Mouse (Mus musculus) hindbrain, postnatal 0 days (tissue): Measurements from ENCODE around the gene Rassf3. TPM values are rescaled to one million over a fixed set of nuclear protein-coding genes. Genes with fewer than 3 reads are reported as not detected.

Experiments used
- ATAC-seq: fragments of 200-750 bp; cut with Nextera tagmentation; 2 replicates; pipeline ENCODE4 v1.8.0; 2017; ENCODE audit warnings: mild to moderate bottlenecking, moderate TSS enrichment, moderate library complexity
- DNase-seq: peaks from one replicate; pipeline ENCODE4 v3.0.0-alpha.2; 2015; ENCODE audit warnings: low spot score
- H3K27ac ChIP-seq: fragments of 300-500 bp; sonication (generic); 2 replicates; pipeline ENCODE4 v1.5.1; 2014; ENCODE audit warnings: mild to moderate bottlenecking
- H3K27me3 ChIP-seq: fragments of 300-500 bp; sonication (generic); 2 replicates; pipeline ENCODE4 v1.6.1; 2014; ENCODE audit warnings: low read length, mixed read lengths; ENCODE audit not compliant: insufficient read depth
- H3K36me3 ChIP-seq: fragments of 300-500 bp; sonication (generic); 2 replicates; pipeline ENCODE4 v1.6.1; 2014; ENCODE audit warnings: low read length, mixed read lengths; ENCODE audit not compliant: insufficient read depth
- H3K4me1 ChIP-seq: fragments of 300-500 bp; sonication (generic); 2 replicates; pipeline ENCODE4 v1.6.1; 2014; ENCODE audit warnings: antibody characterized with exemption, low read length, mixed read lengths; ENCODE audit not compliant: insufficient read depth
- H3K4me2 ChIP-seq: fragments of 300-500 bp; sonication (generic); 2 replicates; pipeline ENCODE4 v1.6.1; 2014; ENCODE audit warnings: low read depth, mild to moderate bottlenecking, low read length, moderate library complexity, mixed read lengths
- H3K4me3 ChIP-seq: fragments of 300-500 bp; sonication (generic); 2 replicates; pipeline ENCODE4 v1.5.1; 2014; ENCODE audit warnings: low read length
- H3K9ac ChIP-seq: fragments of 300-500 bp; sonication (generic); replicated peaks from 2 replicates; pipeline ENCODE4 v1.6.1; 2014; ENCODE audit warnings: mild to moderate bottlenecking, low read length, moderate library complexity, mixed read lengths
- H3K9me3 ChIP-seq: fragments of 300-500 bp; sonication (generic); 2 replicates; pipeline ENCODE4 v1.6.1; 2016; ENCODE audit warnings: low read length, mixed read lengths
- CTCF ChIP-seq: IDR thresholded peaks from 2 replicates; pipeline ENCODE4 v1.5.1; 2016; ENCODE audit warnings: antibody characterized with exemption, control low read depth, low read depth
- WGBS: fragments of 180-500 bp; shearing (Covaris S2); extraction: QIAGEN DNeasy Blood & Tissue Kit; methylation state at CpG from one replicate; pipeline ENCODE4 v1.1.7; 2014; 5-methylcytosine and 5-hydroxymethylcytosine counted together
- polyA plus RNA-seq: library from polyadenylated mRNA; unstranded; fragments of >200 nt; fragmentation: Nextera tagmentation; extraction: Ambion mirVana; gene quantifications from 2 replicates; pipeline ENCODE4 v1.2.1, GENCODE M21; 2015
- total RNA-seq: library from RNA; depleted of rRNA; stranded (reverse); fragments of >200 nt; gene quantifications from 2 replicates; pipeline ENCODE4 v1.2.3, GENCODE M21; 2014; rRNA removed

Gene Rassf3
- total and polyA plus RNA-seq, 2 experiments from 2014 or later = 6.0 to 7.4 TPM

DNA sequence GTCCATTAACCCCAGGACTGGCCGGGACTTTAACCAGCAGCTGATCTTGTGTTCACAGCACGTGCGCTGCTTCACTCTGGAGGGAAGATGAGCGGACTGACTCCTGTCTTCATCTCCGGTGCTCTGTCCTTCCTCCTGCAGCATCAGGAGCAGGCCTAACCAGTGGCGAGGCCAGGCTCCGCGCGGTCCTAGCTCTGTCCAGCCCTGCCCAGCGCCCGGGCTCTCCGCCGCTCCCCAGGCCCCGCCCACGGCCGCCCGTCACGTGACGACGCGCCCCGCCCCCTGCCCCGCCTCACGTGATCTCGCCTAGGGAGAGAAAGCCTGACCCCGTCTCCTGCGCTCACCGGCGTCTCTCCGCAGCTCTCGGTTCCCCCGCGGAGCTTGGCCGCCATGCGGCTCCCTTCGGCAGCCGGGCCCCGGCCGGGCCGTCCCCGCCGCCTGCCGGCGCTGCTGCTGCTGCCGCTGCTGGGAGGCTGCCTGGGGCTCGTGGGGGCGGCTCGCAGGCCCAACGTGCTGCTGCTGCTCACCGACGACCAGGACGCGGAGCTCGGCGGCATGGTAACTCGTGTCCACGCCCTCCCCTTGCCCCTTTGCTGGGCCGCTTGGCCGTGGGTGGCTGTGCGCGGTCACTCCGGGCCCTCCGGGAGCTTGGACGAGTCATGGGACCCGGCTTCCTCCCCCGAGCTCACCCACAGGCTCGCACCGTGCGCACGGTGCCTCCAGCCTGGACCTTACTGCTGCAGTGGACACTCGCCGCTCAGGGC is 111.2 kb downstream of the Rassf3 start, which contains the start of gene Gns:
Gns (plus strand) TSS at position 290 of the 764 bp plus-strand sequence.
- no peaks in the 10 kb centered on the region for H3K9me3 ChIP-seq

DNA sequence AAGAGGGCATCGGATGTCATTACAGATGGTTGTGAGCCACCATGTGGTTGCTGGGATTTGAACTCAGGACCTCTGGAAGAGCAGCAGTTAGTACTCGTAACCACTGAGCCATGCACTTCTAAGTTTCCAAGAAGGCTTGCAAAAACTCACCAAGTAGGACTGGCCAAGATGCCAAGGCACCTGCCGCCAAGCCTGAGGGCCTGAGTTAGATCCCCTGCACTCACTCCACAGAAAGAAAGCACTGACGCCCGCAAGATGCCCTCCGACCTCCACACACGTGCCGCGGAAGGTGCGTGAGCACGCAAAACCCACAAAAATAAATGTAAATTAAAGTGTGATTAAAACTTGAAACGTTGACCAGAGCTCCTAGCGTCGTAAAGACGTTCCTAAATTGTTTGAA is 111.8 kb downstream of the Rassf3 start:
- Histone ChIP-seq H3K27ac (peak overlapping the region; percentile 77; the same call in 1 of the 2 replicates), H3K4me2 (peak overlapping the region; percentile 86), H3K9me3 (no peaks in the 10 kb centered on the region), H3K9ac (peak overlapping the region; percentile 84; the same call in 1 of the 2 replicates), H3K4me3 (peak overlapping the region; percentile 91), H3K36me3 (no peaks in the 10 kb centered on the region), H3K27me3 (no peaks in the 10 kb centered on the region), H3K4me1 (peaks cover 9% of the 10 kb centered on the region; the same call in 1 of the 2 replicates)
- 24% methylated on average over 15 of the region's 15 CpGs for WGBS
- ATAC-seq (no peak), DNase-seq (no peak)
- TF ChIP-seq CTCF = no peak

More for the DNA sequence above, 111.2 kb downstream of the Rassf3 start, which contains the start of gene Gns:
- Histone ChIP-seq H3K27ac (peak within 1 kb of the TSS; percentile 77), H3K36me3 (peaks cover 3% of the 10 kb centered on the region; the same call in 1 of the 2 replicates), H3K4me2 (peak within 1 kb of the TSS; percentile 86), H3K27me3 (no peaks in the 10 kb centered on the region), H3K4me1 (peaks cover 9% of the 10 kb centered on the region; the same call in 1 of the 2 replicates), H3K4me3 (peak within 1 kb of the TSS; percentile 91), H3K9ac (peak within 1 kb of the TSS; percentile 84)
- DNase-seq = peak; percentile 94
- no peak for TF ChIP-seq CTCF
- peak; percentile 98 for ATAC-seq
- whole genome bisulfite sequencing = under 1% methylated on average over 58 of the region's 72 CpGs

DNA sequence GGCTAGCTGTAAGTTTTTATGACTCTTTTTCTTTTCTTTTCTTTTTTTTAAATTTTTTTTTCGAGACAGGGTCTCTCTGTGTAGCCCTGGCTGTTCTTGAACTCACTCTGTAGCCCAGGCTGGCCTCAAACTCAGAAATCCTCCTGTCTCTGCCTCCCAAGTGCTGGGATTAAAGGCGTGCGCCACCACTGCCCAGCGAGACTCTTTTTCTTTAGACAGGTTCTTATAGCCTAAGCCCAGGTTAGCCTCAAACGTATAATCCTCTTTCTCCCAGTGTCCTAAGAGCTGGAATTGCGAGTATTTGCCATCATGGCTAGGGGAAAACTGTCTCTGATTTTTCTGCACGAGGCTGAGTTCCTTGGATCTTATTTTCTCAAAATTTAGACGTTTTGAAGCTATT is 112.9 kb downstream of the Rassf3 start:
- Histone ChIP-seq H3K4me2 (no peak overlapping the region), H3K36me3 (no peaks in the 10 kb centered on the region), H3K4me3 (no peak overlapping the region), H3K9me3 (no peaks in the 10 kb centered on the region), H3K27me3 (no peaks in the 10 kb centered on the region), H3K9ac (no peak overlapping the region), H3K4me1 (peaks cover 9% of the 10 kb centered on the region; the same call in 1 of the 2 replicates), H3K27ac (no peak overlapping the region)
- ATAC-seq (no peak), DNase-seq (no peak)
- 85% methylated on average over 8 of the region's 8 CpGs for WGBS
- no peak for TF ChIP-seq CTCF

DNA sequence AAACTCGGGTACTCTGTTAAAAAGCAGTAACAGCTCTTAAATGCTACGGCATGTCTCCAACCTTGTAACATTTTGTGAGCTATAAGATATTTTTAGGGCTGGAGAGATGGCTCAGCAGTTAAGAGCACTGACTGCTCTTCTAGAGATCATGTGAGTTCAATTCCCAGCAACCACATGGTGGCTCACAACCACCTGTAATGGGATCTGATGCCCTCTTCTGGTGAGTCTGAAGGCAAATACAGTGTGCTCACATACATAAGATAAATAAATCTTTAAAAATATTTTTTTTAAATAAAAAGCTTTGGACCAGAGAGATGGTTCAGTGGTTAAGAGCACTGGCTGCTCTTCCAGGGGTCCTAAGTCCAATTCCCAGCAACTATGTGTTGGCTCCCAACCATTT is 115.8 kb downstream of the Rassf3 start:
- DNase-seq (no peak), ATAC-seq (no peak)
- H3K27me3 ChIP-seq = no peaks in the 10 kb centered on the region
- no peaks in the 10 kb centered on the region for H3K4me1 ChIP-seq
- no peak overlapping the region for H3K27ac ChIP-seq
- no peak for TF ChIP-seq CTCF
- H3K4me3 ChIP-seq = no peak overlapping the region
- H3K4me2 ChIP-seq = no peak overlapping the region
- WGBS = 93% methylated on average over 2 of the region's 2 CpGs
- no peaks in the 10 kb centered on the region for H3K36me3 ChIP-seq
- H3K9me3 ChIP-seq = no peaks in the 10 kb centered on the region
- no peak overlapping the region for H3K9ac ChIP-seq

Other genes starting within 250 kb of the Rassf3 start
- 47.5 and 55.6 TPM in 2 replicates for gene Tbc1d30, start 125.1 kb downstream of the Rassf3 start, total RNA-seq
- 9.6 and 10.4 TPM in 2 replicates for gene Tbc1d30, start 125.1 kb downstream of the Rassf3 start, polyA plus RNA-seq
- 87.5 and 93.8 TPM in 2 replicates for gene Gns, start 111.3 kb downstream of the Rassf3 start, total RNA-seq
- 38.2 and 39.5 TPM in 2 replicates for gene Gns, start 111.3 kb downstream of the Rassf3 start, polyA plus RNA-seq
- 8.1 and 16.7 TPM in 2 replicates for gene Tbk1, start 110.4 kb upstream of the Rassf3 start, total RNA-seq
- 21.7 and 26.0 TPM in 2 replicates for gene Tbk1, start 110.4 kb upstream of the Rassf3 start, polyA plus RNA-seq
- 116 and 132 TPM in 2 replicates for gene Xpot, start 150.0 kb upstream of the Rassf3 start, total RNA-seq
- gene Xpot, start 150.0 kb upstream of the Rassf3 start, polyA plus RNA-seq = 24.0 and 30.2 TPM in 2 replicates
- 0.11 and 0.26 TPM in 2 replicates for gene D930020B18Rik, start 165.2 kb upstream of the Rassf3 start, total RNA-seq
- 0.25 and 0.39 TPM in 2 replicates for gene D930020B18Rik, start 165.2 kb upstream of the Rassf3 start, polyA plus RNA-seq